Mouse (Mus musculus): ENCODE results near the gene Gca.
A peak's percentile ranks its signal among the peaks of the same experiment; 100 is the strongest.

The Gca gene

GRCm38 (mm10) chr2:62664135-62664670 is at the start of gene Gca:
Gene Gca, plus strand, starts transcription at chr2:62664285.
- peak; percentile 75 for DNase-seq (ENCODE audit: low read depth, low spot score)

GRCm38 (mm10) chr2:62618934-62619341 is 45.1 kb upstream of the Gca start:
- DNase-seq (ENCODE audit: low read depth, low spot score), result no peak

- no peak for DNase-seq (ENCODE audit: low read depth, low spot score)
These were observed 44.4 kb upstream of the Gca start for GRCm38 (mm10) chr2:62619679-62620078.

- DNase-seq (ENCODE audit: low read depth, low spot score), result no peak
These were observed 41.1 kb upstream of the Gca start for GRCm38 (mm10) chr2:62623024-62623441.

GRCm38 (mm10) chr2:62627728-62628127 is 36.4 kb upstream of the Gca start:
- no peak for DNase-seq (ENCODE audit: low read depth, low spot score)

- DNase-seq (ENCODE audit: low read depth, low spot score), result no peak
These were observed 35.7 kb upstream of the Gca start for GRCm38 (mm10) chr2:62628356-62628755.

- DNase-seq (ENCODE audit: low read depth, low spot score), result peak; percentile 35
These were observed 33.6 kb upstream of the Gca start for GRCm38 (mm10) chr2:62630446-62630845.

GRCm38 (mm10) chr2:62639869-62640268 is 24.2 kb upstream of the Gca start:
- no peak for DNase-seq (ENCODE audit: low read depth, low spot score)

- DNase-seq (ENCODE audit: low read depth, low spot score), result no peak
These were observed 20.4 kb upstream of the Gca start for GRCm38 (mm10) chr2:62643405-62644305.

GRCm38 (mm10) chr2:62644891-62645290 is 19.2 kb upstream of the Gca start:
- no peak for DNase-seq (ENCODE audit: low read depth, low spot score)

GRCm38 (mm10) chr2:62645475-62645874 is 18.6 kb upstream of the Gca start:
- DNase-seq (ENCODE audit: low read depth, low spot score), result no peak

- DNase-seq (ENCODE audit: low read depth, low spot score), result peak; percentile 52
These were observed 18.0 kb upstream of the Gca start, which contains the start of gene Ifih1 for GRCm38 (mm10) chr2:62646014-62646645. Gene Ifih1, minus strand, starts transcription at chr2:62646255.

- DNase-seq (ENCODE audit: low read depth, low spot score), result no peak
These were observed 17.3 kb upstream of the Gca start for GRCm38 (mm10) chr2:62646671-62647289.

- no peak for DNase-seq (ENCODE audit: low read depth, low spot score)
These were observed 12.2 kb upstream of the Gca start for GRCm38 (mm10) chr2:62651890-62652289.

- DNase-seq (ENCODE audit: low read depth, low spot score), result no peak
These were observed 11.6 kb upstream of the Gca start for GRCm38 (mm10) chr2:62652466-62652865.

GRCm38 (mm10) chr2:62654519-62655338 is 9.4 kb upstream of the Gca start:
- peak; percentile 12 for DNase-seq (ENCODE audit: low read depth, low spot score)

- no peak for DNase-seq (ENCODE audit: low read depth, low spot score)
These were observed 8.0 kb upstream of the Gca start for GRCm38 (mm10) chr2:62656072-62656471.

GRCm38 (mm10) chr2:62660565-62660964 is 3.5 kb upstream of the Gca start:
- DNase-seq (ENCODE audit: low read depth, low spot score), result no peak

- DNase-seq (ENCODE audit: low read depth, low spot score), result no peak
These were observed 1.5 kb upstream of the Gca start for GRCm38 (mm10) chr2:62662560-62662959.

GRCm38 (mm10) chr2:62664839-62665238 is 754 bp downstream of the Gca start:
- DNase-seq (ENCODE audit: low read depth, low spot score), result no peak

GRCm38 (mm10) chr2:62665536-62665935 is 1.5 kb downstream of the Gca start:
- DNase-seq (ENCODE audit: low read depth, low spot score), result no peak
